21 mouse cellular contexts compared by ENCODE assay signal in genomic region chr11:120070286-120070930, GRCm38 (mm10). TPM values are rescaled to one million over a fixed set of nuclear protein-coding genes. Genes with fewer than 3 reads are reported as not detected.
A peak's percentile ranks its signal among the peaks of the same experiment; 100 is the strongest.
DNase-seq lines count a peak whose midpoint lies in the region; ATAC-seq lines count a peak whose summit lies in the region.
"Had no signal": no experiment of that assay in that cellular context is flagged by ENCODE, and none has a peak within 500 bp of the region (broad histone marks: within the 10 kb centered on the region; RNA-seq: fewer than 3 reads in every experiment).

No protein-coding gene starts in this region.

- no peak overlapping the region for H3K4me2 ChIP-seq in embryonic facial prominence, embryonic 12.5 days (replicated peaks)
- no peak overlapping the region for H3K4me2 ChIP-seq in kidney, embryonic 14.5 days (replicated peaks; ENCODE audit: low read depth, low read length)
- H3K4me2 ChIP-seq: hindbrain, embryonic 14.5 days; liver, embryonic 12.5 days; midbrain, embryonic 11.5 days had no signal

- WGBS in embryonic facial prominence, embryonic 12.5 days: 86% methylated on average over 27 of the region's 27 CpGs
- WGBS in embryonic facial prominence, embryonic 10.5 days: 88% methylated on average over 27 of the region's 27 CpGs
- WGBS in kidney, embryonic 14.5 days: 92% methylated on average over 26 of the region's 27 CpGs

- no peak overlapping the region for H3K27ac ChIP-seq in embryonic facial prominence, embryonic 12.5 days
- H3K27ac ChIP-seq in embryonic facial prominence, embryonic 10.5 days (replicated peaks): no peak overlapping the region
- H3K27ac ChIP-seq in kidney, embryonic 14.5 days (ENCODE audit: low read depth, low read length): no peak overlapping the region
- H3K27ac ChIP-seq: hindbrain, embryonic 14.5 days; liver, embryonic 12.5 days had no signal

- no peaks in the 10 kb centered on the region for H3K27me3 ChIP-seq in embryonic facial prominence, embryonic 12.5 days
- no peaks in the 10 kb centered on the region; the same call in 1 of the 2 replicates for H3K27me3 ChIP-seq in embryonic facial prominence, embryonic 10.5 days (replicated peaks; ENCODE audit: low read depth, poor library complexity, severe bottlenecking)
- no peaks in the 10 kb centered on the region for H3K27me3 ChIP-seq in kidney, embryonic 14.5 days (ENCODE audit: control insufficient read depth, insufficient read depth, low read length)
- H3K27me3 ChIP-seq: liver, embryonic 12.5 days; Patski had no signal

- H3K9ac ChIP-seq in embryonic facial prominence, embryonic 12.5 days: 0 out of 2 replicates have a peak overlapping the region, but pooled peaks have one; percentile 21
- H3K9ac ChIP-seq in kidney, embryonic 14.5 days (ENCODE audit: low read depth, low read length): peak overlapping the region; percentile 23; the same call in 1 of the 2 replicates
- H3K9ac ChIP-seq: hindbrain, embryonic 14.5 days; liver, embryonic 12.5 days; liver, postnatal 0 days had no signal

- ATAC-seq in embryonic facial prominence, embryonic 12.5 days (ENCODE audit: insufficient number of reproducible peaks, insufficient read depth, low FRiP score, low TSS enrichment): no peak
- no peak for ATAC-seq in kidney, embryonic 14.5 days (ENCODE audit: low FRiP score, low TSS enrichment)
- no peak for ATAC-seq in CD4-positive, CD25-positive, alpha-beta regulatory T cell, adult 4 months
- ATAC-seq: forebrain, embryonic 16.5 days; inflammation-experienced regulatory T-cells, adult 6 months; liver, embryonic 12.5 days; Patski had no signal

- no peak overlapping the region for H3K4me3 ChIP-seq in embryonic facial prominence, embryonic 12.5 days
- H3K4me3 ChIP-seq in embryonic facial prominence, embryonic 10.5 days: no peak overlapping the region
- H3K4me3 ChIP-seq in kidney, embryonic 14.5 days (ENCODE audit: low read length): no peak overlapping the region
- H3K4me3 ChIP-seq: liver, embryonic 12.5 days had no signal

- no peaks in the 10 kb centered on the region for H3K9me3 ChIP-seq in embryonic facial prominence, embryonic 12.5 days
- H3K9me3 ChIP-seq in embryonic facial prominence, embryonic 10.5 days: no peaks in the 10 kb centered on the region
- no peaks in the 10 kb centered on the region for H3K9me3 ChIP-seq in kidney, embryonic 14.5 days (ENCODE audit: control insufficient read depth, low read length)
- H3K9me3 ChIP-seq: liver, embryonic 12.5 days had no signal

- H3K36me3 ChIP-seq in embryonic facial prominence, embryonic 12.5 days: peaks cover 81% of the 10 kb centered on the region
- peaks cover 100% of the 10 kb centered on the region for H3K36me3 ChIP-seq in embryonic facial prominence, embryonic 10.5 days (replicated peaks)
- H3K36me3 ChIP-seq in kidney, embryonic 14.5 days (ENCODE audit: control insufficient read depth, insufficient read depth, low read length): peaks cover 74% of the 10 kb centered on the region

- 0 out of 2 replicates have a peak, but pooled peaks cover 6% of the 10 kb centered on the region for H3K4me1 ChIP-seq in embryonic facial prominence, embryonic 12.5 days
- peaks cover 80% of the 10 kb centered on the region for H3K4me1 ChIP-seq in embryonic facial prominence, embryonic 10.5 days
- 0 out of 2 replicates have a peak, but pooled peaks cover 4% of the 10 kb centered on the region for H3K4me1 ChIP-seq in kidney, embryonic 14.5 days (ENCODE audit: control insufficient read depth, insufficient read depth, low read length)

- DNase-seq in embryonic facial prominence, embryonic 10.5 days (ENCODE audit: low spot score): no peak
- DNase-seq in kidney, adult 18-20 months: no peak
- DNase-seq in adrenal gland, postnatal 14 days: peak; percentile 84
- DNase-seq in natural killer cell, adult 2 months (ENCODE audit: low spot score in 2 of 2): no peak
- DNase-seq: cerebellum, adult 18-20 months; cerebellum, postnatal 10 days; heart, postnatal 14 days; kidney, adult 11 months; kidney, postnatal 36 days; liver, postnatal 0 days; lung, postnatal 36 days; thymus, postnatal 14 days had no signal

RNA-seq across cellular contexts. Expression of gene Cep131, which starts 16.2 kb away (rescaled TPM):
- polyA plus RNA-seq in embryonic facial prominence, embryonic 12.5 days (2016; fragmentation: Nextera tagmentation; extraction: Ambion mirVana): 43.3 and 43.9 TPM in 2 replicates
- polyA plus RNA-seq in embryonic facial prominence, embryonic 10.5 days (2016; fragmentation: Nextera tagmentation; extraction: Ambion mirVana): 43.0 and 46.9 TPM in 2 replicates
- 19.9 and 28.1 TPM in 2 replicates for polyA plus RNA-seq in kidney, embryonic 14.5 days (2014; fragmentation: Nextera tagmentation; extraction: Ambion mirVana)
- 67.4 and 80.7 TPM in 2 replicates for total RNA-seq in adrenal gland, postnatal 14 days (2021)
- polyA plus RNA-seq in CD4-positive, CD25-positive, alpha-beta regulatory T cell, adult 4 months (2017; shearing (Covaris generic)): under 1 TPM in 1 of 2 experiments, not detected in 1; 0.47 TPM

RNA-seq across cellular contexts. Expression of gene Aatk, which starts 23.4 kb away (rescaled TPM):
- 5.8 and 5.9 TPM in 2 replicates for polyA plus RNA-seq in embryonic facial prominence, embryonic 12.5 days (2016; fragmentation: Nextera tagmentation; extraction: Ambion mirVana)
- 0.84 and 1.6 TPM in 2 replicates for polyA plus RNA-seq in embryonic facial prominence, embryonic 10.5 days (2016; fragmentation: Nextera tagmentation; extraction: Ambion mirVana)
- 1.3 and 1.9 TPM in 2 replicates for polyA plus RNA-seq in kidney, embryonic 14.5 days (2014; fragmentation: Nextera tagmentation; extraction: Ambion mirVana)
- total RNA-seq in adrenal gland, postnatal 14 days (2021): 13.7 and 15.7 TPM in 2 replicates
- not detected for polyA plus RNA-seq in CD4-positive, CD25-positive, alpha-beta regulatory T cell, adult 4 months (2017; shearing (Covaris generic))
- polyA plus RNA-seq: inflammation-experienced regulatory T-cells, adult 6 months had no signal

RNA-seq across cellular contexts. Expression of gene Tepsin, which starts 28.1 kb away (rescaled TPM):
- 18.5 and 19.2 TPM in 2 replicates for polyA plus RNA-seq in embryonic facial prominence, embryonic 12.5 days (2016; fragmentation: Nextera tagmentation; extraction: Ambion mirVana)
- polyA plus RNA-seq in embryonic facial prominence, embryonic 10.5 days (2016; fragmentation: Nextera tagmentation; extraction: Ambion mirVana): 20.2 and 21.4 TPM in 2 replicates
- 12.2 and 15.6 TPM in 2 replicates for polyA plus RNA-seq in kidney, embryonic 14.5 days (2014; fragmentation: Nextera tagmentation; extraction: Ambion mirVana)
- total RNA-seq in adrenal gland, postnatal 14 days (2021): 10.7 and 13.7 TPM in 2 replicates
- 10 to 100 TPM in 1 of 2 experiments, 1 to 10 TPM in 1; 9.2 to 12.1 TPM for polyA plus RNA-seq in CD4-positive, CD25-positive, alpha-beta regulatory T cell, adult 4 months (2017; shearing (Covaris generic))

RNA-seq across cellular contexts. Expression of gene Ndufaf8, which starts 28.3 kb away (rescaled TPM):
- polyA plus RNA-seq in embryonic facial prominence, embryonic 12.5 days (2016; fragmentation: Nextera tagmentation; extraction: Ambion mirVana): 67.4 and 73.6 TPM in 2 replicates
- polyA plus RNA-seq in embryonic facial prominence, embryonic 10.5 days (2016; fragmentation: Nextera tagmentation; extraction: Ambion mirVana): 82.0 and 87.7 TPM in 2 replicates
- 97.3 and 115 TPM in 2 replicates for polyA plus RNA-seq in kidney, embryonic 14.5 days (2014; fragmentation: Nextera tagmentation; extraction: Ambion mirVana)
- 50.0 and 55.2 TPM in 2 replicates for total RNA-seq in adrenal gland, postnatal 14 days (2021)
- polyA plus RNA-seq in CD4-positive, CD25-positive, alpha-beta regulatory T cell, adult 4 months (2017; shearing (Covaris generic)): 10 to 100 TPM; 77.9 to 85.0 TPM

Comparison
In these comparisons a context has a peak if more than half of its experiments do, and no peak if none do; other contexts are left out.
1. RNA of gene Cep131, which starts 16.2 kb away (polyA plus RNA-seq): 43.0 to 46.9 TPM in embryonic facial prominence, embryonic 10.5 days, 43.3 to 43.9 TPM in embryonic facial prominence, embryonic 12.5 days and 19.9 to 28.1 TPM in kidney, embryonic 14.5 days; 0.47 TPM in CD4-positive, CD25-positive, alpha-beta regulatory T cell, adult 4 months; every median in the first group is over 10 times any median in the second.